Mouse (Mus musculus): ENCODE results near the gene Ncbp1. TPM values are rescaled to one million over a fixed set of nuclear protein-coding genes. Genes with fewer than 3 reads are reported as not detected.
A peak's percentile ranks its signal among the peaks of the same experiment; 100 is the strongest.

Ncbp1 gene
- polyA plus RNA-seq, 1 experiment from 2014 or later = 104 TPM

DNA sequence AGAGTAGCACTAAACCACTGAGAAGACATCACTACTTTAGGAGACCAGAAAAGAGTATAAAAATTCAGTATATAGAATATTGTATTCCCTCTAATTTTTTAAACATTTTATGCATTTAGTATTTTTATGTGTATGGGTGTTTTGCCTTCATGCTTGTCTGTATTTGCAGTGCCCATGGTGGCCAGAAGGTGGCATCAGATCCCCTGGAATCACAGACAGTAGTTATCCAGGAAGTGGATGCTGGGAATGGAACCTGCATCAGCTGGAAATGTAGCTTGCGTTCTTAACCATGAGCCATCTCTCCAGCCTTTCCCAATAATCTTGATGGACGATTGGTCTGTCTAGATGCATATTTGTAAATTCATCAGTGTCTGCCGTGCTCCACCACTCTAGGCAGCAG, 8.2 kb upstream of the Ncbp1 start:
- ATAC-seq (ENCODE audit: insufficient number of reproducible peaks, insufficient read depth, low FRiP score, low TSS enrichment, low read depth) = no peak
- H3K4me3 ChIP-seq (replicated peaks) = no peak overlapping the region
- no peak overlapping the region for H3K9ac ChIP-seq (replicated peaks)
- H3K27me3 ChIP-seq = no peaks in the 10 kb centered on the region
- no peak overlapping the region for H3K4me2 ChIP-seq
- peaks cover 3% of the 10 kb centered on the region for H3K4me1 ChIP-seq (replicated peaks)
- H3K27ac ChIP-seq = no peak overlapping the region
- H3K36me3 ChIP-seq = peaks cover 93% of the 10 kb centered on the region
- no peaks in the 10 kb centered on the region for H3K9me3 ChIP-seq
- WGBS = 78% methylated on average over 3 of the region's 3 CpGs

DNA sequence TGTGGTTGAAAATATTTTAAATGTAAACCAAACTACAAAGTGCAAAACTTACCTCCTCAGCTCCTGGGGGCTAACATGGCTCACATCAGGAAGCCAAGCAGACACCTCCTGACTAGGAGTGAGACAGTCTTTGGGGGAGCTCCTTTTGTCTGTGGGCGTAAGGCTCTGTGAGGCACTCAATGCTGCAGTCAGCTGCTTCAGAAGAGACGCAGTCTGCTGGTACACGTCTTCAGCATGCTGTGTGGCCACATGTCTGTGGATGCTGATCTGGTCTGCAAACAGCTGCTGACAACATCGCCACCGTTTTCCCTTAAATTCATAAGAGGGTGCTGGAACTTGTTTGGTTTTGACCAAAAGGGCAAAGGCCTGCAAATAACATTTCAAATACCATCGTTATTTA, 6.6 kb upstream of the Ncbp1 start:
- no peaks in the 10 kb centered on the region for H3K27me3 ChIP-seq
- H3K4me3 ChIP-seq (replicated peaks) = no peak overlapping the region
- H3K36me3 ChIP-seq = peaks cover 81% of the 10 kb centered on the region
- no peak overlapping the region for H3K4me2 ChIP-seq
- no peak overlapping the region for H3K27ac ChIP-seq
- ATAC-seq (ENCODE audit: insufficient number of reproducible peaks, insufficient read depth, low FRiP score, low TSS enrichment, low read depth) = no peak
- 79% methylated on average over 6 of the region's 6 CpGs for WGBS
- H3K4me1 ChIP-seq (replicated peaks) = peaks cover 4% of the 10 kb centered on the region
- H3K9ac ChIP-seq (replicated peaks) = no peak overlapping the region
- H3K9me3 ChIP-seq = no peaks in the 10 kb centered on the region

GRCm38 (mm10) chr4:46137629-46138286, 655 bp upstream of the Ncbp1 start:
- H3K9ac ChIP-seq (replicated peaks) = peak overlapping the region; percentile 85
- H3K27ac ChIP-seq = peak overlapping the region; percentile 98
- peak overlapping the region; percentile 80 for H3K4me2 ChIP-seq
- H3K27me3 ChIP-seq = no peaks in the 10 kb centered on the region
- H3K4me3 ChIP-seq (replicated peaks) = peak overlapping the region; percentile 65
- H3K36me3 ChIP-seq = peaks cover 28% of the 10 kb centered on the region
- H3K4me1 ChIP-seq (replicated peaks) = peaks cover 21% of the 10 kb centered on the region
- no peaks in the 10 kb centered on the region for H3K9me3 ChIP-seq
- ATAC-seq (ENCODE audit: insufficient number of reproducible peaks, insufficient read depth, low FRiP score, low TSS enrichment, low read depth) = peak; percentile 59
- WGBS = 9% methylated on average over 17 of the region's 17 CpGs

DNA sequence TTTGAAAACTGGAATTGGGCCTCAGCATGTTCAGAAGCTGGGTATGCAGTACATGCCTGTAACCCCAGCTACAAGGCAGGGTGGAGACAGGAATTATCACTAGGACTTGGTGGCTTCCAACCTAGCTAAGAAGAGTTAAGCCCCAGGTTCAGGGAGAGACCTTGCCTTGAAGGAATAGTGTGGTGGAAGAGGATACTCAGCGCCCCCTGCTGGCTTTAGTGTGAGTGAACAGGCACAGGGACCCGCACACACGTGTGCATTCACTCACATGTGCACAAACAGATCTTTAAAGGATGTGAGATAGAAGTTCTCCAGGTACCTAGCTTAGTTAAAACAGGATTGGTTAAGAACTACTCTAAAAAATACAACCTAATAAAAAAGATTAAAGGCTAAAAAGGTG, 5.9 kb downstream of the Ncbp1 start:
- Histone ChIP-seq H3K27me3 (no peaks in the 10 kb centered on the region), H3K4me3 (replicated peaks) (no peak overlapping the region), H3K4me1 (replicated peaks) (peaks cover 12% of the 10 kb centered on the region), H3K9ac (replicated peaks) (no peak overlapping the region), H3K4me2 (no peak overlapping the region), H3K36me3 (peaks cover 33% of the 10 kb centered on the region), H3K27ac (no peak overlapping the region), H3K9me3 (no peaks in the 10 kb centered on the region)
- no peak for ATAC-seq (ENCODE audit: insufficient number of reproducible peaks, insufficient read depth, low FRiP score, low TSS enrichment, low read depth)
- WGBS = 68% methylated on average over 3 of the region's 3 CpGs

DNA sequence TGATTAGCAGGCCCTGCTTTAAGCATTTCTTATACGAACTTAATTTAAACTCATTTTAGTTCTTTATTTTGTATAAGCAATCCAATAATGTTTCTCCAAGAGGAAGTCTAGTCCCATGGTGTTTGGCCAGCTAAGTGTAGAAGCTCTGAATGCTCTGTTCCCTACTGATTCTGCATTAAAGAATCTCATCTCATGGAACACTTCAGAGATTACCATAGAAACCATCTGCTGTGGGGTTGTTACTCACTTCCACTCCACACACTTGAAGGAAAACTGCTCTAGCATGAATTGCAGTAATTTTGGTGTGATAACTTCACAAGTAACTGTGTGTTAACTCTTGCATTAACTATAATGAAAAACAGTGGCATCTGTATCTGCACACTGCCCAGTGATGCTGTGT, 8.5 kb downstream of the Ncbp1 start:
- H3K27ac ChIP-seq = no peak overlapping the region

DNA sequence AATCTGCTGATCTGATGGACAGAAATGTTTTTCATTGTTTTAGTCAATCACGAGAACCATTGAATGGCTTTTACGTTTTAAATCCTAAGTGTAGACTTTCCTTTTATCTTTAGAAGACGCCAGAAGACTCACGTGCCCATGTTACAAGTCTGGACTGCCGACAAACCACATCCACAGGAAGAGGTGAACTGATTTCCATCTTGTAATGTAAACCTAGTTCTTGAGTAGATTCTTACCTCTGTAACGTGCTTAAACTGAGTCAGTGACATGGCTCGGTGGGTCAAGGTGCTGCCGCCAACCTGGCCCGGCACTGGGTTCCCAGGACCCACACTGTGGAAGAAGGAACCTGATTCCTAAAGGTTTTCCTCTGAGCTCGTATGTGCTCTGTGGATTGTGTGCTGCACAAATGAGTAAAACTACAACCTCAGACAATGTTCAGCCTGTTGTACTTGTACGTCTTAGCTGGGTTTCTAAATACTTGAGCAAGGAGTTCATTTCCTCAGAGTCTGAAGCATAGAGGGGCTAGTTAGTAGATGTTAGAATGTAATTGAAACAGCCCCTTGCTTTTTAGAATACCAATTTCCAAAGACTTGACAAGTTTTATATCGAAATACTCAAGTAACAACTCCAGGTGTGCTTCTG, 13.6 kb downstream of the Ncbp1 start:
- Histone ChIP-seq H3K9me3 (no peaks in the 10 kb centered on the region), H3K9ac (replicated peaks) (no peak overlapping the region), H3K4me1 (replicated peaks) (no peaks in the 10 kb centered on the region), H3K27me3 (no peaks in the 10 kb centered on the region), H3K4me2 (no peak overlapping the region), H3K27ac (no peak overlapping the region), H3K36me3 (peaks cover 97% of the 10 kb centered on the region), H3K4me3 (replicated peaks) (no peak overlapping the region)
- 94% methylated on average over 12 of the region's 12 CpGs for WGBS
- ATAC-seq (ENCODE audit: insufficient number of reproducible peaks, insufficient read depth, low FRiP score, low TSS enrichment, low read depth) = no peak

More for the DNA sequence above, 8.5 kb downstream of the Ncbp1 start:
- Histone ChIP-seq H3K4me3 (replicated peaks) (no peak overlapping the region), H3K36me3 (peaks cover 58% of the 10 kb centered on the region), H3K4me2 (no peak overlapping the region), H3K27me3 (no peaks in the 10 kb centered on the region), H3K9me3 (no peaks in the 10 kb centered on the region), H3K9ac (replicated peaks) (no peak overlapping the region), H3K4me1 (replicated peaks) (no peaks in the 10 kb centered on the region)
- no peak for ATAC-seq (ENCODE audit: insufficient number of reproducible peaks, insufficient read depth, low FRiP score, low TSS enrichment, low read depth)
- WGBS = 88% methylated on average over 1 of the region's 1 CpGs

DNA sequence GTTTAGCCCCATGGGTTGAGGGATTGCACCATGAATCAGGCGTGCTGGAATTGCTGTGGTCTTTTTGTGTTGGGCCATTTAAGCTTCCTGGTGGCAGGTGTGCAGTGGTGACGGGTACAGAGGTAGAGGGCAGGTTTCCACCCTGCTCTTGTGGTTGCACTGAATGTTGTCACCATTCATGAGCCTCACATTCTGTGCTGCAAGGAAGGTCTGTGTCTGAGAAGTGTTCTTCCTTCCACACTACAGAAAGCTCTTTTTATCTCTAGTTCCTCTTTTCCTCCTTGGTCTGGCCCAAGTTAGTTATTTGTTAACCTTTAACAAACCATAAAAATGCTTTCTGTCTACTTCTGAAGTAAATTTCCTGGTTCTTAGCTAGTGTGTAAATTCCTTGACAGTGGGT, 25.6 kb downstream of the Ncbp1 start:
- Histone ChIP-seq H3K4me3 (replicated peaks) (no peak overlapping the region), H3K27me3 (no peaks in the 10 kb centered on the region), H3K27ac (no peak overlapping the region), H3K36me3 (peaks cover 95% of the 10 kb centered on the region), H3K9ac (replicated peaks) (no peak overlapping the region), H3K4me1 (replicated peaks) (no peaks in the 10 kb centered on the region), H3K4me2 (no peak overlapping the region), H3K9me3 (no peaks in the 10 kb centered on the region)
- 91% methylated on average over 2 of the region's 2 CpGs for WGBS
- no peak for ATAC-seq (ENCODE audit: insufficient number of reproducible peaks, insufficient read depth, low FRiP score, low TSS enrichment, low read depth)

- Histone ChIP-seq H3K4me2 (no peak overlapping the region), H3K9ac (replicated peaks) (no peak overlapping the region), H3K4me3 (replicated peaks) (no peak overlapping the region), H3K27ac (no peak overlapping the region), H3K27me3 (no peaks in the 10 kb centered on the region), H3K36me3 (peaks cover 99% of the 10 kb centered on the region), H3K9me3 (no peaks in the 10 kb centered on the region), H3K4me1 (replicated peaks) (no peaks in the 10 kb centered on the region)
- WGBS = 92% methylated on average over 5 of the region's 5 CpGs
- no peak for ATAC-seq (ENCODE audit: insufficient number of reproducible peaks, insufficient read depth, low FRiP score, low TSS enrichment, low read depth)
Measured at GRCm38 (mm10) chr4:46165831-46166230, 27.4 kb downstream of the Ncbp1 start.

DNA sequence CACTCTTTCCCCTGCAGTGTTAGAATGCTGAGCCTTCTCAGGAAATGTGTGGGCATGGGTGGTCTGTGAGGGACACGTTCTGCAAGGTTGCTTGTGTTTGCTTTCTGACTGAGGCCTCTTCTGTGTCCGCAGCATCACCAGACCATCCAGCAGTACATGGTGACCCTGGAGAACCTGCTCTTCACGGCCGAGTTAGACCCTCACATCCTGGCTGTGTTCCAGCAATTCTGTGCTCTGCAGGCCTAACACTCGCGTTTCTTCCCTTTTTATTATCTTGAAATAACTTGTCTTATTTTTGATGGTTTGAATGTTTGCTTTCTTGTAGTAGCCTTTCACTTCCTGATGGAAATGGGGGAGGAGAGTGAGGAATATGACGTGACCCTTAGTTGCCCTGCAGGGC, 33.3 kb downstream of the Ncbp1 start:
- Histone ChIP-seq H3K36me3 (peaks cover 97% of the 10 kb centered on the region), H3K4me1 (replicated peaks) (no peaks in the 10 kb centered on the region), H3K9ac (replicated peaks) (no peak overlapping the region), H3K27me3 (no peaks in the 10 kb centered on the region), H3K4me2 (no peak overlapping the region), H3K27ac (no peak overlapping the region), H3K9me3 (no peaks in the 10 kb centered on the region), H3K4me3 (replicated peaks) (no peak overlapping the region)
- WGBS = 93% methylated on average over 7 of the region's 7 CpGs
- ATAC-seq (ENCODE audit: insufficient number of reproducible peaks, insufficient read depth, low FRiP score, low TSS enrichment, low read depth) = no peak

GRCm38 (mm10) chr4:46176313-46176712, 37.9 kb downstream of the Ncbp1 start:
- H3K4me3 ChIP-seq (replicated peaks) = no peak overlapping the region
- H3K4me1 ChIP-seq (replicated peaks) = peaks cover 5% of the 10 kb centered on the region
- no peaks in the 10 kb centered on the region for H3K9me3 ChIP-seq
- peaks cover 93% of the 10 kb centered on the region for H3K36me3 ChIP-seq
- no peak overlapping the region for H3K27ac ChIP-seq
- H3K9ac ChIP-seq (replicated peaks) = no peak overlapping the region
- H3K27me3 ChIP-seq = no peaks in the 10 kb centered on the region
- H3K4me2 ChIP-seq = no peak overlapping the region
- ATAC-seq (ENCODE audit: insufficient number of reproducible peaks, insufficient read depth, low FRiP score, low TSS enrichment, low read depth) = no peak
- WGBS = 75% methylated on average over 4 of the region's 4 CpGs

- 77% methylated on average over 5 of the region's 5 CpGs for WGBS
- peaks cover 11% of the 10 kb centered on the region for H3K4me1 ChIP-seq (replicated peaks)
- H3K9me3 ChIP-seq = no peaks in the 10 kb centered on the region
- no peak overlapping the region for H3K27ac ChIP-seq
- H3K9ac ChIP-seq (replicated peaks) = no peak overlapping the region
- ATAC-seq (ENCODE audit: insufficient number of reproducible peaks, insufficient read depth, low FRiP score, low TSS enrichment, low read depth) = no peak
- no peaks in the 10 kb centered on the region for H3K27me3 ChIP-seq
- no peak overlapping the region for H3K4me3 ChIP-seq (replicated peaks)
- no peak overlapping the region for H3K4me2 ChIP-seq
- H3K36me3 ChIP-seq = peaks cover 91% of the 10 kb centered on the region
Measured at GRCm38 (mm10) chr4:46177018-46177417, 38.6 kb downstream of the Ncbp1 start.

DNA sequence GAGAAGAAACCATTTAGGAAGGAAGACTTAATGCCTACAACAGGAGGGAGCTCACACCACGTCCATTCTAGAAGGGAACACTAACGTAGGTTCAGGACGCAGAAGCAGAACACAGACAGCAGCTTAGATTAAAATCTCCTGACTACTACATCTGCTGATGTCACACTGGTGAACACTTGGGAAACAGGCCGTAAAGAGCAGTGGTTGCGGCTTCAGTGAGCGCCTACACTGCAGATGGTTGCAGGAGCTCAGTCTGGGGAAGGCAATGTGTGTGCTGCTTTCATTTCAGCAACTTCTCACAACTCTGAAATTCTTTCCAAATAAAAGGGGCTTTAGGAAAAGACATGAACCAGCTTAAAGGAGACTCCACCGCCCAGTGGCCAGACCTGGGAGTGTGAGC, 39.1 kb downstream of the Ncbp1 start:
- ATAC-seq (ENCODE audit: insufficient number of reproducible peaks, insufficient read depth, low FRiP score, low TSS enrichment, low read depth) = no peak
- no peaks in the 10 kb centered on the region for H3K9me3 ChIP-seq
- no peaks in the 10 kb centered on the region for H3K27me3 ChIP-seq
- H3K4me2 ChIP-seq = no peak overlapping the region
- no peak overlapping the region for H3K9ac ChIP-seq (replicated peaks)
- peaks cover 91% of the 10 kb centered on the region for H3K36me3 ChIP-seq
- H3K27ac ChIP-seq = no peak overlapping the region
- WGBS = 84% methylated on average over 7 of the region's 7 CpGs
- H3K4me1 ChIP-seq (replicated peaks) = peaks cover 11% of the 10 kb centered on the region
- no peak overlapping the region for H3K4me3 ChIP-seq (replicated peaks)
